Mouse (Mus musculus) T-helper 1 cell (primary cell): ENCODE results near the gene Klf17.

Experiments
- in situ Hi-C: fragments of 300-600 bp; cut with MboI, MseI; formaldehyde crosslinking; loops from one replicate; pipeline ENCODE4 v1.15.1; 2025; ENCODE audit warnings: high pct_unique_total_duplicates

Klf17 gene

DNA sequence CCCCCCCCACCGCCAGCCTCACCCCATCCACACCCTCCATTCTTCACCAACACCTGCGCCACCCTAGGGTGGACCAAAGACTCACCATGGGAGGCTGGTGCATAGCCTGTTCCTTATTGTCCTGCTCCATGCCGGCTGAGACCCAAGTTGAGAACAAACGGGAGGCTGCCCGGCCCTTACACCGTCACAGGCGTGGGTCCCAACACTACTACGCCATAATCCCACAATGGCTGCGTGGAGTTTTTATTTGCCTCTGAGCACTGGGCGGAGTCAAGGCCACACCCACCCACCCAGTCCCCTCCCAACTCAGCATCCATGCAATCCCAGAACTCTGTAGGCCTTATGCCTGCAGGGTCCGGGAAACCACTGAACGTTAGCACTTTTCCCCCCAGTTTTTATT is at the start of gene Klf17:
Gene Klf17, minus strand, starts transcription at position 233 of the 400 bp plus-strand sequence.
- in situ Hi-C loops = loop anchor here (25.0 kb wide), 1 partner anchor 1197 kb away; the partner anchor contains the start of gene Lao1

- in situ Hi-C loops = no loop called here
Measured at GRCm38 (mm10) chr4:117814333-117814732, 48.9 kb upstream of the Klf17 start.

GRCm38 (mm10) chr4:117813591-117814192 is 48.2 kb upstream of the Klf17 start:
- in situ Hi-C loops = no loop called here

GRCm38 (mm10) chr4:117810933-117811332 is 45.5 kb upstream of the Klf17 start:
- in situ Hi-C loops = no loop called here

GRCm38 (mm10) chr4:117806992-117807391 is 41.5 kb upstream of the Klf17 start:
- in situ Hi-C loops = no loop called here

DNA sequence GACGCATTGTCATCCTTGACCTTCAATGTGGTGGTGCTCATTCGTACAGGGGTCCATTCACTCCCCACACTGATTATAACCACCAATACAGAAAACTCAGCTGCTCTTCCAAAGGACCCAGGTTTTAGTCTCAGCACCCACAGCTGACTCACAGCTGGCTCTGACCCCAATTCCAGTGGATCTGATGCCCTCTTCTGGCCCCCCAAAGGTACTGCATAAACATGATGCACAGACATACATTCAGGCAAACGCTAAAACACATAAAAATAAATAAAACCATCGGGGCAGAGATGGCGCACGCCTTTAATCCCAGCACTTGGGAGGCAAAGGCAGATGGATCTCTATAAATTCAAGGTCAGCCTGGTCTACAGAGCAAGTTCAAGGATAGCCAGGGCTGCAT is 34.5 kb upstream of the Klf17 start:
- in situ Hi-C loops = no loop called here

DNA sequence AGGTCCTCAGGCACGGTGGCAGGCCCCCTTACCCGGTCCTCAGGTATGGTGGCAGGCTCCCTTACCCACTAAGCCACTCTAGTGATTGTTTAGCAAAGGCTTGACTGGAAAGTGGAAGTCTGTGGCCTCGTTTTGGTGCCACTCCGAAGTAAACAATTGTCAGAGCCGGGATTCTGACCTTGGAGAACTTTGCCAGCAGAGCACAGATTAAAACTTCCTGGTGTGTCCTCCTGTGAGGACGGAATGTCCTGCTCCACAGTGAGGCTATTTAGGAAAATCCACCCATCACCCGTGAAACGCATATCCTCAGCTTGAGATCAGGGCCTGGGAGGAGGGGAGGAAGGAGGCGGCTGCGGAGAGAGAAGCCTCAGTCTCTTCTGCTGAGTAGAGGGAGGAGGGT is 22.9 kb upstream of the Klf17 start:
- in situ Hi-C loops = no loop called here

DNA sequence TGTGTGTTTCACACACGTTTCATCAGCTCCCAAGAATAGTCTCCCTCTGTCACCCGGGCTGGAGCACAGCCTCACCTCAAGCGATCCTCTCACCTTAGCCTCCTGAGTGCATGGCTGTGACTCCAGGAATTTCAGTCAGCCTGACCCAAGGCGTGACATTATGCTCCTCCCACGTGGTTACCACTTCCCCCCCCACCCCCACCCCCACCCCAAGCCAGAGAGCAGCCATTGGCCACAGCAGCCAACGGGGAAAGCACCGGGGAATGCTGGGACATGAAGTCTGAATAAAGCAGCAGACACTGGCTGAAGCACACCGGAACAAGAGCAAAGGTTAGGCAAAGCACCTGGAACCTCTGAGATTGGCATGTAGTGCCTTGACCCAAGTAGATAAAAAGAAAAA is 21.5 kb upstream of the Klf17 start:
- in situ Hi-C loops = no loop called here

GRCm38 (mm10) chr4:117782908-117783307 is 17.5 kb upstream of the Klf17 start:
- in situ Hi-C loops = no loop called here

DNA sequence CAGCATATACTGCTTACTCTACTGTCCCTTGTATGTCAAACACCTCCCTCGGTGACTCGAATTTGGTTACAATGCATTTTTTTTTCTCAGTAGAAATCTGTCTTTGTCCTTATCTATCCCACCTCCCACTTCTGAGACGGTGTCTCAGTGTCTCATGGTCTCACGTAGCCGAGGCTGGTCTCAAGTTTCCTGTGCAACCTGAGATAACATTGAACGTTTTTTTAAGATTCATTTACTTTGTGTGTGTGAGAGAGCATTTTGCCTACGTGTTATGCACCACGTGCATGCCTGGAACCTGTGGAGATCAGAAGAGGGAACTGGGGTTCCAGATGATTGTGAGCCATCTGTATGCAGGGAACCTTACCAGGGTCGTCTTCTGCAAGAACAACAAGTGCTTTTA is 7.5 kb upstream of the Klf17 start:
- in situ Hi-C loops = loop anchor here (5.0 to 25.0 kb wide), 2 partner anchors 66 to 1189 kb away; partner anchors contain the start of gene Lao1

GRCm38 (mm10) chr4:117770935-117771334 is 5.5 kb upstream of the Klf17 start:
- in situ Hi-C loops = loop anchor here (5.0 to 25.0 kb wide), 2 partner anchors 64 to 1191 kb away; partner anchors contain the start of gene Lao1

DNA sequence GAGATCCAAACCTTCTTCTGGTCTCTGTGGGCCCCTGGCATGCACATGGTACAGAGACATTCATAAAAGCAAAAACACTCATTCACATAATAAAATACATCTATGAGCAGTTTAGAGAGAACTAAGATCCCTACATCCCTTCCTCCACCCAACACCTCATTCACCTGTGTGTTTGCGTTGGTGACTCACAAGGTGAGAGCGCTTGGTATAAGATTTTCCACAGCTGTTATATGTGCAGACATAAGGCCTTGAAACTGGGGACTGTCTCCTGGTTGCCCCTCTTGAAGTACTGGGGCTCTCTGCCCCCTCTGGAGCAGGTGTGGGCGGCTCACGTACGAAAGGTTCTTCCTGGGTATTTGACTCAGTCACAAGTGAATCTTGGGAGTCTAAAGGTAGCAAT is 5.3 kb downstream of the Klf17 start:
- in situ Hi-C loops = loop anchor here (5.0 to 25.0 kb wide), 2 partner anchors 103 to 1202 kb away; partner anchors contain the start of gene Lao1

DNA sequence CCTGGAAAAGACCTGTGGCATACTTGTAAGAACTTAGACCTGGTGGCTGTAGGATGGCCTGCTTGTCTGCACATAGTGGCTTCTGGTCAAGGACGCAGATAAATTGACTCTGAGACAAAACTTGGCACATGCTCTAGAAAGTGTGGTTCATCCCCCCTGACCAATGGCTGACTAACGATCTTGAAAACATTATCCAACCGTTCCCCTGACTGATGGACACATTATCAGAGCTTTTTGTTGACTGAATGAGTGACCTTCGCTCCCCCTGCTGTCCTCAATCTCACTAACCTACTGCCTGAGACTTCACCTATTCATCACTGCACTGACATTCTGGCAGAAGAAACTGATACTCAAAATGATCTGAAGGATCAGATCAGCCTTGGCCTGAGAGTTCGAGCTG is 13.0 kb downstream of the Klf17 start:
- in situ Hi-C loops = loop anchor here (25.0 kb wide), 1 partner anchor 1210 kb away; the partner anchor contains the start of gene Lao1

DNA sequence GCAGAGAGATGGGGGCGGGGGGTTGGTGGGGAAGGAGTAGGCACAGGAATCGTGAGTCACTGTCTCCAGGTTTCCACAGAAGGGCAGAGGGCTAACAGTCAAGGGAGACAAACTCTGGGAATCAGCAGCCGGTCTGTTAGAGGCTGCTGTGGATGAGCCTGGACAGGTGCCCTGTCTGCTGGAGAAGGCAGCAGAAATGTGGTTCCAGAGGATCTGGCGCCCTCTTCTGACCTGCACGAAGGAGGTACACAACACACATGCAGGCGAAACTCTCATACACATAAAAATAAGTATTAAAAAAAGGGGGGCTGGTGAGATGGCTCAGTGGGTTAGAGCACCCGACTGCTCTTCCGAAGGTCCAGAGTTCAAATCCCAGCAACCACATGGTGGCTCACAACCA is 27.9 kb downstream of the Klf17 start:
- in situ Hi-C loops = no loop called here

DNA sequence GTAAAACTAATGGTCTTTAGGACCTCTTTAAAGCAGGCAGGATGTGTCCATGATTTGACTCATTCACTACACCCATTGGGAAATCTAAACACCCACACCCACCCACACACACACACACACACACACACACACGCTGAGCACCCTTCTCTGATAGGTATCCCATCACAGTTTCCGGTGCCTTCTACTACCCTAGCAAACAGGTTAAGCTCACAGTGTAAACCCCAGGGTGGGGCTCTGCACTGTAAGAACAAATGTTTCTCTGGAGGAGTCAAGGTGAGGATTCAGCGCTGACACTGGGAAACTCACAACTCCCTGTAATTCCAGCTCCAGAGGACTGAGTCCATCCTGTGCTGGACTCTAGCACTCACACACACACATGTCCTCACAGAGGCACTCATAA is 33.5 kb downstream of the Klf17 start:
- in situ Hi-C loops = no loop called here

DNA sequence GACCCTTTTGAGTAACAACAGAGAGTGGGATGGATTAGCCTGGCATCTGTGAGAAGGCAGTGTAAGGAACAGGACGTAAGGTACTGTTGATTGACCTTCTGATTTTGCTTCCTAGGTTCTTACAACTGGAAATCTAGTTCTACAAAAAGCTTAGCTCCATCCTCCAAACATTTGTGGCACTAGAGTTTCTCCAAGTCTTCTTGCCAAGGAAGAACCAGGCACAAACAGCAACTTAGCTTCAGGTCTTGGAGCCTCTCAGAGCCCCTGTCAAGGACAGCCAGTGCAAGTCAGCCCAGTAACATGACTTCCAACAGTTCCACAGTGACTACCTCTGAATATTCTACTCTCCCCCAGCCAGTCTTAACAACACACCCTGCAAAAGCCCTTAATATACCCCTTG is 41.3 kb downstream of the Klf17 start, which contains the start of gene Gm12845:
Gene Gm12845, plus strand, starts transcription at position 301 of the 400 bp plus-strand sequence.
- in situ Hi-C loops = no loop called here

- in situ Hi-C loops = no loop called here
Measured at GRCm38 (mm10) chr4:117713303-117714098, 51.9 kb downstream of the Klf17 start.

- in situ Hi-C loops = no loop called here
Measured at GRCm38 (mm10) chr4:117712314-117712713, 53.1 kb downstream of the Klf17 start.

- in situ Hi-C loops = loop anchor here (5.0 to 10.0 kb wide), 2 partner anchors 63 to 356 kb away; no protein-coding TSS in a partner anchor
Measured at GRCm38 (mm10) chr4:117708780-117709550, 56.5 kb downstream of the Klf17 start.
